Mouse (Mus musculus) natural killer cell, adult 2 months (primary cell): ENCODE data around the gene Frmd4a.

Experiments
- DNase-seq, 2 experiments: peaks; one replicate each; pipeline ENCODE4 v3.0.0; 2022; ENCODE audit warnings: low spot score in 2 of 2

Gene Frmd4a

DNA sequence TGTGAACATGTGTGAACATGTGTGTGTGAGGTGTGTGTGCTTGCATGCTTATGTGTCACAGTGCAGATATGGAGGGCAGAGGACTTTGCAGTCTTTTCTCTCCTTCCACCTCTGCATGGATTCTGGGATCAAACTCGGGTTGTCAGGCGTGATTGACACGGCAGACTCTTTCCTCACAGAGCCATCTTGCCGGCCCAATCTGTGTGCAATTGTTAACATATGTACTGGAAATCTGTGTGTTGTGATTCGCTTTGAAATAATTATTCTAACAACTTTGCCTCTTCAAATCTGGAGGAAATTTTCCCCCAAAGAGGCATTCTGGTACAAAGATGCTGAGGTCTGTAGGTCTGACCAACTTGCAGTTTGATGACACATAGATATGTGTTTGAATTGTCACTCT, 468.7 kb downstream of the Frmd4a start:
- DNase-seq = no peak

DNA sequence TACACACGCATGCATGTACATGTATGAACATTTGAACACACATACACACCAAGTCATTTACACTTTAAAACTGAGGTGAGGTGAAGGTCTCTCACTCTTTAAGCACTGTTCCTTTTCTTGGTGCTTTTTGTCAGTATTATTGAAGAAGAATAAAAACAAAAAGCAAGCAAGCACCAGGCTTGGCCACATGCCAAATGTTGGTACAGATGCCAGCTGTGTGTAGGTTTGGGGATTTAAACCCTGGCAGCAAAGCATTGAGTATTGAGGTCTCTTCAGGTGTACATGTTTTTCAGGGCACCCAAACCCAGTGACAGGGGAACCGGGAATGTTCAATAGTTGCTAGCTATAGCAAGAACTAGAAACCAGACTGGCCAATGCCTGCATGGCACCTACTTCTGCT, 469.8 kb downstream of the Frmd4a start:
- DNase-seq = no peak

DNA sequence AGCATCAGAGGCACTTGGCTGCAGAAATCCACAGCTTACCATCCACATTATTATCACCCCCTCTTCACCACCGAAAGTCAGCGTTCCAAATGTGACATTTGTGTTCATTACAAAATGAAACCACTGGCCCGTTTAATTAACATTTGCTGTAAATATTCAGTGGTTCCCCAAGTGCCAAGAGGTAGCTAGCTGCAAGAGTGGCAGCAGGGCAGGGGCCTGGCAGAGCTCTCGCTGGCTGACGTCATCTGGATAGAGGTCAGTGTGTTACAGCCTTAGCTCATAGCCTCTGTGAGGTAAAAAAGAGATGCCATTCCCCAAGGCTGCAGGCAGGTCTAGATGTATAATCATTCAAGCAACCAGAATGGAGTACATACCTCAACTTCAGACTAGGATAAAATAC, 473.3 kb downstream of the Frmd4a start:
- no peak for DNase-seq

DNA sequence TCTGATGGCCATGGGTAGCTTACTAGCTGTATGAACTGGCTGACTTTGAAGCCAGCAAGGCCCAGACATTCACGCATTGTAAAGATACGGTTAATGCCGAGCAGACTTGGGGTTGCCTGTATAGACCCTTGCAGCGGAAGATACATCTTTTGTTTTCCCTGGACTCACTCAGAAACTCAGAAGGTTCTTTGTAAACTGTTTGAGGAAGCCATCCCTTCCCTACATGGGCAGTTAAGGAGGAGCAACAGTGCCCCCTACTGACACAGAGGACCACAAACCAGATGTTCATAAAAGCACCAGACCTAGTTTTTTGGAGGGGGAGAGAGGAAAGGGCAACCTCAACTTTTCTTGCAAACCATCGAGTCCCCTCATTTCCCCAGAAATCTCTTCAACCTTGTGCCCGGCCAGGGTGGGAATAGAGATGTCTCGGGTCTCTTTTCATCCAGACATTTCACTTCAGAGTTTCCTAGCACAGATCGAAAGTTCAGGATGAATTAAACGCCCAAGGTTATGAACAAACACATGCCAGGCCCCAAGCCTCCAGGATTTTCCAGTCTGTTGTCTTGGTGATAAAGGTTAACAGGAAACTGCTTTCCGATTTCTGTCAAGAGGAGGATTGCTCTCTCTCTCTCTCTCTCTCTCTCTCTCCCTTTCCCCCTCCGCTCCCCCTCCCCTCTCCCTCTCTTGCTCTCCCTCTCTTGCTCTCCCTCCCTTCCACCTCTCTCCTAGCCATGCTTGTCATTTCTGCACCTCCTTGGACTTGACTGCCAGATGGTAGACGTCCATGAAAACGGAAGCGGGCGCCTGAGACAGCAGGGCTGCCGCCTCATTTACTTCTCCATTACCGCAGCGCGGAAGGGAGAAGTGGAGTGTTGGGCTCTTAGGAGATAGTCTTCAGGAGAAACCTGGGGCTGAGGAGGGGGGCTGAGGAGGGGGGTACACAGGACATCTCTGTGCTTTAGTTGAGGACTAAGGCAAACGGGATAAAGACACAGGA, 475.3 kb downstream of the Frmd4a start:
- peak; percentile 18 to 30 for DNase-seq

DNA sequence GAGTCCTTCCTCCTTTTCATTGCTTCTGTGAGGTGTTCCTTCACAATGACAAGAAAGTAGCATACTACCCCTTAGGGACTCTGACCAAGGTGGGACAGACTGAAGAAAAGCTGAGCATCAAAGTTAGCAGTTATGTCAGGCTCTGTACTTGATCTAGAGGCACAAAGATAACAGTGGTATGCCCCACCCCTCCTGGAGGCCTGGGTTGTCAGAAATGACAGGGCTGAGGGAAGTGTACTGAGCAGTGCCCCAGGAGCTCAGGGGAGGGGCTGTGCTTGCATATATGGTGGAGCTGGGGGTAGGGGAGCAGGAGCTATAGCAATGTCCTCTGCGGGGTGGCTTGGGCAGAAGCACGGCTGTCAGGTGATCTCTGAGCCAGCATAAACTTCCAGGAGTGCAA, 477.0 kb downstream of the Frmd4a start:
- no peak for DNase-seq

DNA sequence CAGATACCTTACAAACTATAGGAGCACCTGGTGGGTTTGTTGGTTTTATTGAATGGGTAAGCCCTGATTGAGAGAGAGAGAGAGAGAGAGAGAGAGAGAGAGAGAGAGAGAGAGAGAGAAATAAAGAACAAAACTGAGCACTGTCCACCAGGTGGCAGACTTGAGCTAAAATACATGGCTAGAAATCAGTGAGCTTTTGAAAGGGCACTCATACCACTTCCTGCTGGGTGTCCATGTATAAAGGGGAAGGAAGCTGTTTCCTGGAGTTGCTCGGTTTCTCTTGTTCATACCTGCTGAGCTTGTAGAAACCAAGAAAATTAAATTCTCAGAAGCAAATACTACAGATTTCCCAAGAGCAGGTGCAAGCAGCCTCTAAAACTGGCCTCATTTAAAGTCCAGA, 481.7 kb downstream of the Frmd4a start:
- DNase-seq = peak; percentile 61 to 69

DNA sequence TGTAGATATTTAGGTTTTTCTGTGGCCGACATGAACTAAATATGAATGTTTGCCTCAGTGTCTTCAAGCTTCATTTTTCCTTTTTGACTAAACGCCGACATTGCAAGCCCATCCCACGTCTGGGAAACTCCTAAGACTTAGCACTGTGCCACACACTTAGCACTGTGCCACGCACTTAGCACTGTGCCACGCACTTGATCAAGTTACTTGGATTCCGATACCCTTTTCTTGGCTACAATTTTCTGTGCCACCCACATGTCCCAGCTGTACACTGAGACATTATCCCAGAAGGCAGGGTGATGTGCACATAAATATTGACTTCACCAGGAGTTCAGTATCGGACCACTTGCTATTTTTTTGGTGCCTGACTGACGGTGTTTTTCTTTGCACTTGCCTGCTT, 482.4 kb downstream of the Frmd4a start:
- DNase-seq = no peak

DNA sequence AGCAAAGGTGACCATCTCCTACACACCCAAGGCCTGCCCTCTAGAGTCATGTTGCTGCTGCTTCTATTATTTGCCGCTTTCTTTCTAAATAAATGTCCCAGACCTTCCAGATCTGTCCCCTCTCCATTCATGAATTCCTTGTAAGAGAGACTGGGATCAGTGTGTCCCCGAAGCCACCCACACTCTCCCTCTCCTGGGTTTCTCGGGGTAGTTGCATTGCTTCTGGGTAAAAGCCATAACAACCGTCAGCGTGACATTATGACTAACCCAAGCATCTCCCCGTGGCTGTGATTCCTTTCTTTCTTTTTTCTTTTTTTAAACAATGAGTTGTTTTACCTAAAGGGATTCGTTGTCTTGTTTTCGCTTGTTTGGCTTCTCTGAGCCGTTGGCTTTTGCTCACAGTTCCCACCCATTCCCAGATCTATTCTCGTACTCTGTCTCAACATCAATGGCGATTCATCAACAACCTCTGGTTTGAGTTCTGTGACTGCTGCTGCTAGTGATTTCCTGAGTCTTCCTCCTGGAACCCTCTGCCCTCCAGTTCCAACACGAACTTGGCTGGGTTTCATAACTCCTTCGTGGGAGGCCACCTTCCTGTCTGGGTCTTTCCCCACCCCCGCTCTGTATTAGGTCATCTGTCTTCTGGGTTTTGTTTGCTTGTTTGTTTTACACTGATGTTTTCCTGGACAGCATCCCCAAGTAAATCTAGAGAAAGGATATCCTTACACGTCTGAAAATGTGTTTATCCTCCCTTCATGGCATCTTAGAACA, 483.9 kb downstream of the Frmd4a start:
- DNase-seq = no peak

DNA sequence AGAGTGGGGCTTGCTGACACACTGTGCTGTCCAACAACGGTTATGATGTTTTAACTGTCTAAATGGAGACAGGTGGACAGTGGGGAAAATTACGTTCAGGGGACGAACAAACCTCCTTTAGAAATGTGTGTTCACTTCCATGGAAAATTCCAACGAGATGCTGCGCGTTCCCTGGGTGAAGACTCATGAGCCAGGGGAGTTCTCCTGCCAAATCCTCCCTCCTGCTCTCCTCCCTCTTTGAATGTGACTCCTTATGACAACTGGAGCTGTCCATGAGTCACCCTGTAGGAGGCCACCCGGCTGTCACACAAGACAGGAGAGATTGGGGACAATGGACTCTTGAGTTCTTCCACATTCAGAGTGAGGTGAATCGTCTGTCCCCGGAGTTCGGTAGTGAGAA, 486.9 kb downstream of the Frmd4a start:
- no peak for DNase-seq

DNA sequence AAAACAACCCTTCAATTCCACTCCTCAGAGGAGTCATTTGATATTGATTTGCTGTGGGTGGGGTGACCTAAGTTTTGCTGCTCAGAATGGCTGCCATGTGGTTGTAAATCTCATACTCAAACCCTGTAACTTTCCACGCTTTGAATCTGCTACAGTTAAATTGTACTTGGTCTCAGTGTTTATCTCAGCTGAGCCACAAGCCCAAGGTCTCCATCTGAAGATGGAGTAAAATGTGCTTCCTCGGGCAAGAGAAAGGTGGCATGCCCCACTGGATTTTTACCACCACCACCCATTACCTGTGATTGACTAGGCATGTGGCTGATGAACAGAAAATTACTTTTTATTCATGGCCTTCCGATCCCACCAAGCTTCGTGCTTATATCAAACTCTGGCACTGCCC, 488.2 kb downstream of the Frmd4a start:
- DNase-seq = no peak

DNA sequence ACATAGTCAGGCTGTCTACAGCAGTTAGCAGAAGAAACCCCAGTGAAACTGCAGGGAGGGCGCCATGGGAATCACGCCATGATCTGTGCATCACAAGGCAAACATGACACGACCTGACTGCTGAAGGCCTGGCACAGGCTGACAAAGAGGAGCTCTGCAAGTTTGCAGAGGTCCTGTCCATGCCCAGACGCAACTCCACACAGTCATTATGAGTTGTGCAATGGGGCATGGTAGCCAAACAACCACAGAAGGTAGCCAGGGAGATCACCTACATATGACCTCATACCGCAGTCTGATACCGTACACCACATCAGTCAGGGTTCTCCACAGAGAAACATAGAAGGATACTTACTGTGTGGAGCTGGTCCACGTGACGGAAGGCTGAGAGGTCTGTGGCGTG, 489.1 kb downstream of the Frmd4a start:
- DNase-seq = no peak

DNA sequence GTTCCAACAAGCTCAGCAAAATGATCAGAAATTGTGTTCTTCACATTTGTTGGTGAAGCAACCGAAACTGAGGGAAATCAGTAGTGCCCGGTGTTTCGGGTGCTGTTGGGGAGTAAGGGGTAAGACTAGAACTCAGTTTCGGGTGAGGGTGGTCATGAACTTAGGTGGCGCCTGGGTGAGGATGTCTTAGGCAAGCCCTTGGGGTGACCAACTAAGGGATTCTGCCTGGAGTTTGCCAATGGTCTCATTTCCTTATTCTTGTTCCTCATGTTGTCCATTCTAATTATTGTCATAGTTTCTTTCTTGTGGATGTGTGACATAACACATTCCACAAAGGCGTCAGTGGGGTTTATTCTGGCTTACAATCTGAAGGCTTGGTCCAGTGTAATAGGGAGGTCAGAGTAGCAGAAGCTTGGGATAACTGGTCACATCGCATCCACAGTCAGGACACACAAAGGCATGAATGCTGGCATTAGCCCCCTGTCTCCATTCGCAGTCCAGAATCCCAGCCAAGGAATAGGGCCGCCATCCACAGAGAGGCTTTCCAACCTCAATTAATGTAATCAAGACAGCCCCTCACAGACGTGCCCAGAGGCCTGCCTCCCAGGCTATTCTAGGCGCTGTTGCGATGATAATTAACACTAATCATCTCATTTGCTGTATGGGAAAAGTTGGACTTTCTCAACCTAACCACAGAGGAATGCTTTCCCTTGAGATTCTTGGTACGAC, 490.5 kb downstream of the Frmd4a start:
- no peak for DNase-seq

DNA sequence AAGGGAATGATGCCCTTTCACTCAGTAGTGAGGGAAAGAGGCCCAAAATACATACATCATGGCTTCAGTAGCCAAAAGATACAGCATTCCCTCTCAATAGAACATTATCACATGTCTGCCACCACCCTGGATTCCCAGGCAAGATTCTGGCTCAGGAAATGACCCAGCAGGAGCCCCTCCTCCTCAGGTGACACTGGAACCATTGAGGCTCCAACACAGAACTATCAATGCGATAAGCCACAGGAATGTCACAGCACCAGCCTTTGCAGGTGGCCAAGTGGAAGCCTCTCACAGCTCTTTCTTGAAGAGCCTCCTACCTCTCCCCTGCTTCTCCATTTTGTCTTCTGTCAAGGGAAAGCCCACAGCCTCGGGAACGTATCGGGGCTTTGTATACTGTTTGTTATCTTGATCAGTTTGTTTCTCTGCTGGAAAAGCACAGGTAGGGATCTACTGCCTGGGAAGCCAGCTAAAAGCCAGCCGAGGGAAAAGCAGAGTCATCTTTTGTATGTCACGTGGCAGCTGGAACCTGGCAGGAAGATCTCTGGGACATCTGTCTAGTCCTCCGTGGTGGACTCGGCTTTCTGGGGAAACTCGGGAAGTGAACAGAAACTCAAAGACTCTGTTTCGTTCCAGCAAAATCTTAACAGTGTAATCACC, 491.6 kb downstream of the Frmd4a start:
- DNase-seq = no peak

DNA sequence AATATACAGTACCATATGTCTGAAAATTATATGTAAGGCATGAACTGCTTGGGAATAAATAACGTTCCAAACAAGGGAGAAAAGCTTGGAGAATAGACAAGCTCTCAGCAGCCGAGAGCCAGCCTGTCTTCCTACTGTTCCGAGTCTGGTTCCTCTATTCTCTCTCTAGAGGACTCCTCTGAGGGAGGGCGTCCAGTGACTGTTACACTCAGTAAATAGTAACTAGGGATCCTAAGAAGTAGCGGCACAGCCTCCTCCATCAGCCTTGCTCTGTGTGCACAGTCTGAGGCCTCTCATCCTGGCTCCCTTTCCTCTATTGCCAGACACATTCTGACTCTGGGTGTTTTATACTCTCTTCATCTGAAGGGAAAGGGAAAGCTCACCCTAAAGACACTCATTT, 492.2 kb downstream of the Frmd4a start:
- no peak for DNase-seq

DNA sequence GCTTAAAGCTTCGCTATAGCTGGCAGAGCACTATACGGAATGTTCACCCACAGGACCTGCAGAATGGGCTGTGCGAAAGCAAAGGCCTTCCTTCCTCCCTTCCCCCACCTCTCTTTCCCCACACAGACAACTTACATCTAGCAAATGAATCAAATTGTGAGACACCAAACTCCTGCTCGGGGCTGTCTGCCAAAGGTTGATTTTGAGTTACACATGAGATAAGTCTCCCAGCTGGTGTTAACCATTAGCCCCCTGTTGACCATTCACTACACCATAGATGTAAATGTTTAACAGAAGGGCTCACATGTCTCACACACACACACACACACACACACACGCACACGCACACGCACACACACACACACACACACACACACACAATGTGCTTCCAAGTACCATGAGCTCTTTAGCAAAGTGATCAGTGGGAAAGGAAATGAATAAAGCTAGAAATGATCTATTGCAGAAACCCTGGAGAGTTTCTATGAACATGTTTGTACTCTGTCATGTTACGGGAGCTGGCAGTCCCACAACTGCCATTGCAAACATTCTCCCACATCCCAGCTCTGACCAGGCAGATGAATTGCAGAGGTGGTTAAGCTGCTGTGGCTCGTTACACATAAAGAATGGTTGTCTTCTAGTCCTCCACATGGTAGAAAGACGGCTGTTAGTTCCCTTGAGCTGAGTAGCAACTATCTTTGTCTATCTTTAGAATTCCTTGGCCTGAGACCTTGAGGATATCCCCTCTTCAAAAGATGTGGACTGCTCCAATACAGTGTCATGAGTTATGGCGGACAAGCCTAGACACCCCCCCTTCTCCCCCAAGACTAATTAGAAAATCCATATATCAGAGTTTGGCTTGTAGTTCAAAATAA, 492.9 kb downstream of the Frmd4a start:
- DNase-seq = no peak

DNA sequence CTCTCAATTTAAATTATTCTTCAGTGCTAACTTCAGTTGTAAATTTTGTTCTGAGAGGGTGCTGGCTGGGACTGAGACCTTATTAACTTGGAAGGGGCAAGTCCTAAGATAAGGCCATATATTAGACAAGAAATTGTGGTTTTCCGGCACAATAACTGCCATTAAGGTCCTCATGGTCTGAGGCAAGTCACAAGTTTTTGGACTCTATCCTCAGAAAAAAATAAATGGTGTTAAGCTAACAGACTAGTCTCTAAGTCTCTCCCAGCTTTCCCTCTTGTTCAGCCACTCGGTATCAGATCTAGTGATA, 493.5 kb downstream of the Frmd4a start:
- DNase-seq = no peak

DNA sequence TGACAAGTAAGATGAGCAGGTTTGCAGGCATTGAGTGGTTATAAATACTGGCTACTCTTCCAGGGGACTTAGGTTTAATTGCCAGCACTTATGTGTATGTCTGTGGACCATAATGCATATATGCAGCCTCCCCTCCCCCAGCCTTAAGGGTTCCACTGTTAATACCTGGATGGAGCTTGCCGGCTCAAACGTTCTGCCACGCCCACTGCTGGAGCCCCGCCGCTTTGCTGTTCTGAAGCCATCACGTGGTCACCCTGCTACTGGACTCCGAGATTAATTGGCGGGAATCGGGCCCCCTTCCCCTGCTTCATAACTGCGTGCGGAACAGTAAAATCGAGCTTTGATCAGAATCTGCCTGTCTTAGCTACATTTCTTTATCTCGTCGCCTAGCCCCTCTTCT, 495.1 kb downstream of the Frmd4a start:
- DNase-seq = no peak

DNA sequence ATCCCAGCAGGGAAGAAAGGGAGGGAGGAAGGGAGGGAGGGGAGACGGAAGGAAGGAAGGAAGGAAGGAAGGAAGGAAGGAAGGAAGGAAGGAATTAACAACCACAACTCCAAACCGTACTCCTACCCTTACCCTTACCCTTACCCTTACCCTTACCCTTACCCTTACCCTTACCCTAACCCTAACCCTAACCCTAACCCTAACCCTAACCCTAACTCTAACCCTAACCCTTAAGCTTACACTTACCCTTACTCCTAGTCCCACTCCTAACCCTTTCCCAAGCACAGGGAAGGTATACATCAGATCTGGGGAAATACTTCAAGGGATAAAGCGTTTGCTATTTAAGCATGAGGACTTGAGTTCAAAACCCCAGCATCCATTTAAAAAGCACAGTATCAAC, 498.4 kb downstream of the Frmd4a start:
- DNase-seq = no peak

DNA sequence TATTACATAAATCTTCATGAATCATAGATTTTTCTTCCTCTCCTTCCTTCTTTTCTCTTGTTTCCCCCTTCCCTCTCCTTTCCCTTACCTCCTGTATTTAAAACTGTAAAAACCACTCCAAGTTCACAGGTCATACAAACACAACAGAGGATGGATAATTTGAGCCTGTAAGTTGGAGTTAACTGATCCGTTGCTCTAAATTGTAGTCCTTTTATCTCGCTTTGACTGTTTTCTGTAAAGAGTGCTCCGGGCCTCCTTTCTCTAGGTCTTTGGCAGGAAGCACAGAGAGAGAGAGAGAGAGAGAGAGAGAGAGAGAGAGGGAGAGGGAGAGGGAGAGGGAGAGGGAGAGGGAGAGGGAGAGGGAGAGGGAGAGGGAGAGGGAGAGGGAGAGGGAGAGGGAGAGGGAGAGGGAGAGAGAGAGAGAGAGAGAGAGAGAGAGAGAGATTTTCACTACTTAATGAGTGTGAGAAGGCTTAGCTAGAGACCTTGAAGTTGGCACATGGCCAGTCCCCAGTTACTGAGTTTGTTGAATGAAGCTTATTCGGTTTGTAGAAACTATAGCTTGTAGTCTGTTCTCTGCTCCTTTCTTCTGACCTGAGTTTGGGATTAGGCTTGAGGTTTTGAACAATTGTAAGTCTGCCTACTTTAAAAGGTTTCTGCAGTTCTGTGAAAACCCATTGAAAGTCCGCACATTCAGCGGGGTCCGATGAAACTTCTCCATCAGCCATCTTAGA, 499.5 kb downstream of the Frmd4a start:
- DNase-seq = no peak

DNA sequence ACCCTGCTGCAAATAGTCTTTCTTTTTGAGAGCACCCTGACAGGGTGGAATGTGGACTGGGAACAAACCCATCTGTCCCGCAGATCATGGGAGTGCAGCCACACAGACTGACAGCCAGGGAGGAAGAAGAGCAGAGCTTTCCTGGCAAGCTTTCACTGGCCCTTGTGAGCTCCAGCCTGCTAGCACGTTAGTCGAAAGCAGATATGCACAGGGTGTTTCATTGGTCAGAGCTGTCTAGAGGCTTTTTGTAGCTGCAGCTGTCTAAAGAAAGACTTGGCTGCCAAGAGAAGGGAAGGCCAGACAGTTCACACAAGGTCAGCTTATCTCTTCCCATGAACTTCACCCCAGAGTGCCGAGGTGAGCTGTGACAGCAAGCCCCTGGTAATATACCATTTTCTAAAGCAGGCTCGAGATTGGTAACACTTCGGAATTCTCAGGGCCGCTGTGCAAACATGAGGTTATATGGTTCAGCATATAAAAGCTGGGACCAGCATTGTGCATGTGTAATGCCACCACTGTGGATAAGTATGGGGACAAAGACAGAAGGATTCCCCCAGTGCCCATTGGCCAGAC, 500.1 kb downstream of the Frmd4a start:
- no peak for DNase-seq
